Mouse (Mus musculus): ENCODE data around the gene Rnf217. TPM values are rescaled to one million over a fixed set of nuclear protein-coding genes. Genes with fewer than 3 reads are reported as not detected.

Rnf217 gene
- total and polyA plus RNA-seq, 3 experiments, result not detected

DNA sequence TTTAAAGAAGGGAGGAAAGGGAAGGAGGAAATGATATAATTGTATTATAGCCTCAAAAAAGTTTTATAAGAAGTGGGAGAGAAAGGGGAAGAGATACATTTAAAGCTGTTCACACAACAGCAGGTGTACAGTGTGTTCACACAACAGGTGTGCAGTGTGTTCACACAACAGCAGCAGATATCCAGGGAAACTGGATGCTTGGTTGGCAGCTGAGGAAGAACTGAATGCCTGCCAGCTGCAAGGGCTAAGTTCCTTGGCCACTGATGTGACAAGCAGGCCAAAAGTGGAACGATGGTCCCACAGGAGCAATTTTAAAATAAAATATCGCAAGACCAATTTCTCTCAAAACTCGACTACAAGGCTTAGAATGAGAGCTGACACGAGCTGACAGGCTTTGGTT lies 35.7 kb downstream of the Rnf217 start:
- in situ Hi-C loops (cut with MboI; ENCODE audit: low pct_ligation_motif_present, low pct_unique_long_range_greater_than_20kb, low sequenced_read_pairs) (no loop called here), dilution Hi-C loops (cut with MboI; ENCODE audit: extremely low pct_ligation_motif_present, extremely low pct_unique_long_range_greater_than_20kb, low sequenced_read_pairs) (no loop called here)
- Histone ChIP-seq H3K36me3 (replicated peaks in 1 of 2; ENCODE audit: control insufficient read depth in 1 of 2, insufficient read depth in 1 of 2, low read length in 1 of 2) (no peaks in the 10 kb centered on the region), H3K27me3 (replicated peaks) (no peaks in the 10 kb centered on the region), H3K79me2 (replicated peaks; ENCODE audit: control insufficient read depth, extremely low read depth, insufficient read depth, poor library complexity, severe bottlenecking) (no peaks in the 10 kb centered on the region), H3K4me3 (replicated peaks in 1 of 3; ENCODE audit: low read depth in 2 of 3, low read length in 2 of 3, poor library complexity in 1 of 3) (no peak overlapping the region), H3K4me2 (ENCODE audit: insufficient read depth, low read depth, poor library complexity, severe bottlenecking) (no peak overlapping the region), H3K9me3 (replicated peaks; ENCODE audit: low read length) (no peaks in the 10 kb centered on the region), H3K9ac (ENCODE audit: insufficient read depth, low read depth) (no peak overlapping the region), H3K27ac (ENCODE audit: insufficient read depth, low read depth) (no peak overlapping the region), H3K4me1 (ENCODE audit: control insufficient read depth in 1 of 2, insufficient read depth in 2 of 2) (no peaks in the 10 kb centered on the region)
- no peak for DNase-seq (ENCODE audit: extremely low read depth)
- no peak for TF ChIP-seq RAD21 (IDR thresholded peaks at IDR 0.05; ENCODE audit: low read depth, low read length)
- TF ChIP-seq CHD1 (IDR thresholded peaks at IDR 0.05; ENCODE audit: low read depth, low read length), result no peak
- TF ChIP-seq TBP (conservative IDR thresholded peaks at IDR 0.05; ENCODE audit: low read depth, low read length), result no peak
- no peak for TF ChIP-seq NRF1 (IDR thresholded peaks at IDR 0.05; ENCODE audit: low read depth, low read length)
- TF ChIP-seq GABPA (IDR thresholded peaks at IDR 0.05; ENCODE audit: insufficient replicate concordance, low read depth, low read length), result no peak

DNA sequence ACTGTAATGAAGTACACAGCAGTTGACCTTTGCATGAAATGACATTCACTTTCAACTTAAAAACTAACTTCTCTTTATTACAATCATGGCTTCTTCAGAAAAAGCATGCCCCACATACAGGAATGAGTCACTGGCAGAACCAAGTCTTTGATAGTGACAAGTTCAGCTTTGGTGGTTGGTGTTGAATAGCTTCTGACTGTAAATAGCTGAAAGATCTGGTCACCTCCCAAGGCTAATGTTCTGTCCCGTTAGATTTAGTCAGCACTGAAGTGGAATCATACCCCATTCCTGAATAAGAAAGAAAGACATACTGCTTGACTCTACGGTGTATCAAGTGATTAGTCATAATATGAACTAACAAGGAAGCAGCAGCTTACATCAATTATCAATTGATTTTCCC lies 51.7 kb downstream of the Rnf217 start:
- dilution Hi-C loops (cut with MboI; ENCODE audit: extremely low pct_ligation_motif_present, extremely low pct_unique_long_range_greater_than_20kb, low sequenced_read_pairs), result no loop called here
- no peak overlapping the region for H3K27ac ChIP-seq (ENCODE audit: insufficient read depth, low read depth)
- in situ Hi-C loops (cut with MboI; ENCODE audit: low pct_ligation_motif_present, low pct_unique_long_range_greater_than_20kb, low sequenced_read_pairs), result no loop called here
- no peak for TF ChIP-seq RAD21 (IDR thresholded peaks at IDR 0.05; ENCODE audit: low read depth, low read length)
- TF ChIP-seq CHD2 (IDR thresholded peaks at IDR 0.05; ENCODE audit: low read length), result no peak
- TF ChIP-seq USF1 (IDR thresholded peaks at IDR 0.05; ENCODE audit: low read depth, low read length), result no peak
- TF ChIP-seq MYC (IDR thresholded peaks at IDR 0.05; ENCODE audit: low read depth, low read length), result no peak
- no peak for TF ChIP-seq SMC3 (IDR thresholded peaks at IDR 0.05; ENCODE audit: low read depth, low read length)
- no peak for TF ChIP-seq JUND (conservative IDR thresholded peaks at IDR 0.05; ENCODE audit: low read depth, low read length)
- no peak for TF ChIP-seq E2F4 (IDR thresholded peaks at IDR 0.05; ENCODE audit: insufficient replicate concordance, low read depth, low read length)
- TF ChIP-seq ZKSCAN1 (IDR thresholded peaks at IDR 0.05; ENCODE audit: borderline replicate concordance, low read depth, low read length), result no peak
- no peak for TF ChIP-seq MAFK (IDR thresholded peaks at IDR 0.05; ENCODE audit: insufficient replicate concordance, low read length)
- TF ChIP-seq POLR2AphosphoS2 (IDR thresholded peaks at IDR 0.05; ENCODE audit: low read depth, low read length), result no peak
- TF ChIP-seq ZMIZ1 (IDR thresholded peaks at IDR 0.05; ENCODE audit: low read depth, low read length), result no peak
- TF ChIP-seq MXI1 (IDR thresholded peaks at IDR 0.05; ENCODE audit: low read depth, low read length), result no peak
- H3K4me2 ChIP-seq (ENCODE audit: insufficient read depth, low read depth, poor library complexity, severe bottlenecking), result no peak overlapping the region
- no peaks in the 10 kb centered on the region for H3K9me3 ChIP-seq (replicated peaks; ENCODE audit: low read length)
- H3K4me3 ChIP-seq (replicated peaks in 1 of 3; ENCODE audit: low read depth in 2 of 3, low read length in 2 of 3, poor library complexity in 1 of 3), result no peak overlapping the region
- no peak overlapping the region for H3K9ac ChIP-seq (ENCODE audit: insufficient read depth, low read depth)
- no peaks in the 10 kb centered on the region for H3K79me2 ChIP-seq (replicated peaks; ENCODE audit: control insufficient read depth, extremely low read depth, insufficient read depth, poor library complexity, severe bottlenecking)
- no peaks in the 10 kb centered on the region for H3K27me3 ChIP-seq (replicated peaks)
- H3K36me3 ChIP-seq (replicated peaks in 1 of 2; ENCODE audit: control insufficient read depth in 1 of 2, insufficient read depth in 1 of 2, low read length in 1 of 2), result no peaks in the 10 kb centered on the region
- no peak for DNase-seq (ENCODE audit: extremely low read depth)
- H3K4me1 ChIP-seq (ENCODE audit: control insufficient read depth in 1 of 2, insufficient read depth in 2 of 2), result no peaks in the 10 kb centered on the region
